Mouse (Mus musculus): Measurements from ENCODE around the gene Allc.

DNA sequence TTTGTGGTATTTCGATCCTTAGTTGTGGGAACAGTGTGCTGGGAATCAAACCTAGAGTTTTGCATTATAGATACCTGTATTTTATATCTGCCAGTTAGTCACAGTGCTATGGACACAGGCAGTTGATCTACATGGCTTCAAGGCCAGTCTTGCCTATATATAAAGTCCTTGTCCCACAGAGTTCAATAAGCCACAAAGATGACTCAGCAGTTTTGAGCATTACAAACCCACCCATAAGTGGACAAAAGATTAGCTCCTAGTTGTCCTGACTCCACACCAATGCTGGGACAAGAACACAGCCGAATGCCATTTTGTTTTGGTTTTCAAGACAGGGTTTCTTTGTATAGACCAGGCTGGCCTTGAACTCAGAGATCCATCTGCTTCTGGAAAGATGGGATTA, 46.1 kb upstream of the Allc start:
- TF ChIP-seq CTCF (IDR thresholded peaks at IDR 0.05 in 2 of 3, conservative IDR thresholded peaks at IDR 0.05 in 1 of 3; ENCODE audit: control insufficient read depth in 1 of 3, insufficient read depth in 1 of 3, low read depth in 2 of 3, low read length in 3 of 3, poor library complexity in 1 of 3, severe bottlenecking in 1 of 3) (no peak), POLR2AphosphoS5 (IDR thresholded peaks at IDR 0.05; ENCODE audit: borderline replicate concordance, low read depth, low read length) (no peak), EP300 (IDR thresholded peaks at IDR 0.05; ENCODE audit: low read depth in 1 of 2, low read length in 2 of 2) (no peak), MAFK (IDR thresholded peaks at IDR 0.05; ENCODE audit: borderline replicate concordance, low read depth, low read length) (peak; percentile 93), POLR2A (IDR thresholded peaks at IDR 0.05; ENCODE audit: control insufficient read depth in 1 of 2, insufficient read depth in 1 of 2, low read depth in 1 of 2, low read length in 2 of 2, poor library complexity in 1 of 2) (peak in 1 of 2 experiments; percentile 51; a peak in 2 of 4 replicates), ELF1 (IDR thresholded peaks at IDR 0.05; ENCODE audit: low read depth, low read length) (no peak)

Measured in MEL (cell line).